Mouse (Mus musculus) limb, embryonic 14.5 days (tissue): ENCODE results near the gene Mgll. TPM values are rescaled to one million over a fixed set of nuclear protein-coding genes. Genes with fewer than 3 reads are reported as not detected.

ENCODE experiments used
- ATAC-seq: fragments of 200-750 bp; cut with Nextera tagmentation; 2 replicates; pipeline ENCODE4 v1.8.0; 2017; ENCODE audit warnings: low read depth, moderate number of reproducible peaks, moderate TSS enrichment; ENCODE audit not compliant: low FRiP score
- DNase-seq: peaks from one replicate; pipeline ENCODE4 v3.0.0-alpha.2; 2015; ENCODE audit warnings: low spot score
- H3K27ac ChIP-seq: fragments of 300-500 bp; sonication (generic); replicated peaks from 2 replicates; pipeline ENCODE4 v1.5.1; 2014; ENCODE audit warnings: low read depth, mild to moderate bottlenecking, low read length, moderate library complexity, mixed read lengths
- H3K27me3 ChIP-seq: fragments of 300-500 bp; sonication (generic); 2 replicates; pipeline ENCODE4 v1.6.1; 2014; ENCODE audit warnings: low read length, mixed read lengths; ENCODE audit not compliant: control insufficient read depth, insufficient read depth
- H3K36me3 ChIP-seq: fragments of 300-500 bp; sonication (generic); 2 replicates; pipeline ENCODE4 v1.6.1; 2014; ENCODE audit warnings: mild to moderate bottlenecking, low read length, moderate library complexity, mixed read lengths; ENCODE audit not compliant: control insufficient read depth, insufficient read depth
- H3K4me1 ChIP-seq: fragments of 300-500 bp; sonication (generic); 2 replicates; pipeline ENCODE4 v1.6.1; 2014; ENCODE audit warnings: antibody characterized with exemption, low read length, mixed read lengths; ENCODE audit not compliant: control insufficient read depth, insufficient read depth
- H3K4me2 ChIP-seq: fragments of 300-500 bp; sonication (generic); replicated peaks from 2 replicates; pipeline ENCODE4 v1.6.1; 2014; ENCODE audit warnings: low read depth, mild to moderate bottlenecking, low read length, moderate library complexity; ENCODE audit not compliant: severe bottlenecking
- H3K4me3 ChIP-seq: fragments of 300-500 bp; sonication (generic); replicated peaks from 2 replicates; pipeline ENCODE4 v1.5.1; 2014; ENCODE audit warnings: low read length
- H3K9ac ChIP-seq: fragments of 300-500 bp; sonication (generic); 2 replicates; pipeline ENCODE4 v1.6.1; 2014; ENCODE audit warnings: mild to moderate bottlenecking, low read depth, low read length, moderate library complexity; ENCODE audit not compliant: severe bottlenecking
- H3K9me3 ChIP-seq: fragments of 300-500 bp; sonication (generic); 2 replicates; pipeline ENCODE4 v1.6.1; 2016; ENCODE audit warnings: low read length; ENCODE audit not compliant: control insufficient read depth
- POLR2A ChIP-seq: fragments of 200-500 bp; IDR thresholded peaks from 2 replicates; pipeline ENCODE4 v1.8.0; 2012; ENCODE audit warnings: inconsistent platforms, mild to moderate bottlenecking, moderate library complexity, borderline replicate concordance; ENCODE audit not compliant: insufficient read depth, insufficient read length; ENCODE audit errors: extremely low read depth
- WGBS: fragments of 180-500 bp; shearing (Covaris S2); extraction: QIAGEN DNeasy Blood & Tissue Kit; methylation state at CpG from one replicate; pipeline ENCODE4 v1.1.7; 2014; 5-methylcytosine and 5-hydroxymethylcytosine counted together
- polyA plus RNA-seq, 2 experiments: library from polyadenylated mRNA; depleted of rRNA in 1 of 2; stranded (reverse) in 1 of 2; unstranded in 1 of 2; fragments of >200 nt; fragmentation: Nextera tagmentation in 1 of 2; extraction: Ambion mirVana in 1 of 2; gene quantifications; 2 replicates each; pipeline versions ENCODE4 v1.2.1 to v1.2.3; 2012 to 2014

Mgll gene
- polyA plus RNA-seq, 2 experiments: 7.5 to 17.6 TPM

DNA sequence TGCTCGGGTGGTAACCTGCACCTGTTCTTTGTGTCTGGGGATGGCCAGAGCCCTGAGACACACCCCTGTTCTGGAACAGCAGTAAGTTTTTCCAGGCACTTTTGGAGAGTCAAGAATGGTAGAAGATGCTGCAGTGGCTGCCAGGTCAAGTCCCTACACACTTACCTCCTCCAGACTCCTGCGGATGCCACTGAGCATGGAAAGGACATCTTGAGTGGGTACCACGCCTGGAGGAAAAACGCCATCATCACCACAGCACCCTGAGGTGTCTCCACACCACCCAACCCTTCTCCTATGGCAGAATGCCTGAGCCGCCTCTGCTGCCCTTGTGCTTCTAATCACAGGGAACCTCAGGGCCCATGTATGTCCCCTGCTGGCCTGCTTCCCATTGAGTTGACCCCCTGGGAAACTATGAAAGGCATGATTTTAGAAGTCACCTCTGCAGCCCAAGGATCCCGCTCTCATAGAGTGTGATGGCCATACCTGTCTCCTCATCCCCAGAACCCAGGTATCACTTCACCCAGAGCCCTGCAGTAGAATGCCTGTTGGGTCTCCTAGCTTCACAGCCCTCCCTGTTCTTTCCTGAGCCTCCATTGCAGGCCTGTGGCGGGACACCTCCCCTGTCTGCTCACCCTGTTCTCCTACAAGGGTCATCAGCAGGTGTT is 120.8 kb downstream of the Mgll start:
- Histone ChIP-seq H3K27ac (no peak overlapping the region), H3K36me3 (peaks cover 29% of the 10 kb centered on the region), H3K9ac (no peak overlapping the region), H3K4me1 (peaks cover 13% of the 10 kb centered on the region), H3K4me2 (no peak overlapping the region), H3K9me3 (no peaks in the 10 kb centered on the region), H3K27me3 (no peaks in the 10 kb centered on the region), H3K4me3 (no peak overlapping the region)
- DNase-seq (no peak), ATAC-seq (no peak)
- 84% methylated on average over 7 of the region's 7 CpGs for WGBS
- TF ChIP-seq POLR2A: no peak

DNA sequence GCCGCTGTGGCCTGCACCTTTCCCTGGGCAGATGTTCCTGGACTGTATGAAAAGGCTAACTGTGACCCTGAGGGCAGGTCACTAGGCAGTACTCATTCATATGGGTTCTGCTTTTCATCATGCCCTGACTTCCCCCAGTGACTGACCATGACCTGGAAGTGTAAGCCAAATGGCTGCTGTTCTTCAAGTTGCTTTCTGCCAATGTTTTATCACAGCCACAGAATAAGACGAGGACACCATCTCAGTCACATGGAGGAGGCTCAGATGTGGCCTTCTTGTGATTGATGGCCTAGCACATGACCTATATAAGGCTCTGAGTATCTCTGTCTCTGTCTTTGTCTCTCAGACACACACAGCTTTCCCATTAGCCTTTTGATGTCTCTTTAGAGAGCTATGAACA is 123.4 kb downstream of the Mgll start:
- TF ChIP-seq POLR2A: no peak
- WGBS: 33% methylated on average over 2 of the region's 2 CpGs
- no peak overlapping the region for H3K27ac ChIP-seq

DNA sequence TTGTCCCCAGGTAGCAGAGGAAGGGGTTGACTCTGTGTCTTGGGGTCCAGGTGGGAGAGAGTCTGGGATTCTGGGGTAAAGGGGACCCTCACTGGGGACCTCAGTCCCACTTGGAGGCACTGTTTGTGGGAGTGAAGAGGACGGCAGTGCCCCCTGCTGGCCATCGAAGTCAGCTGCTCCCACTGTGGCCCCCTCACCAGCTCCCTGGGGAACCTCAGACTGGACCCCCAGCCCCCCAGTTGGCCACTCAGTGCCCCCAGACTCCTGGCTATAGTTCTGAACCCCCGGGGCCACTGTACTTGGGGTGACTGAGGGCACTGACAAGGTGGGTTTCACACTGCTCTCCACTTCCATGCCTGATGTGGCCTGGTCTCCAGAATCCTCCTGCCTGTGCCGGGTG is 125.1 kb downstream of the Mgll start:
- Histone ChIP-seq H3K4me3 (no peak overlapping the region), H3K36me3 (peaks cover 29% of the 10 kb centered on the region), H3K4me1 (no peaks in the 10 kb centered on the region), H3K9ac (no peak overlapping the region), H3K4me2 (no peak overlapping the region), H3K27me3 (no peaks in the 10 kb centered on the region), H3K27ac (no peak overlapping the region), H3K9me3 (no peaks in the 10 kb centered on the region)
- ATAC-seq: no peak
- 83% methylated on average over 2 of the region's 4 CpGs for WGBS
- DNase-seq: no peak
- TF ChIP-seq POLR2A: no peak

More for the DNA sequence above, 123.4 kb downstream of the Mgll start:
- DNase-seq: no peak
- H3K4me3 ChIP-seq: no peak overlapping the region
- peaks cover 6% of the 10 kb centered on the region; the same call in 1 of the 2 replicates for H3K4me1 ChIP-seq
- H3K36me3 ChIP-seq: peaks cover 29% of the 10 kb centered on the region
- no peaks in the 10 kb centered on the region for H3K27me3 ChIP-seq
- no peak for ATAC-seq
- no peaks in the 10 kb centered on the region for H3K9me3 ChIP-seq
- H3K9ac ChIP-seq: no peak overlapping the region
- no peak overlapping the region for H3K4me2 ChIP-seq

DNA sequence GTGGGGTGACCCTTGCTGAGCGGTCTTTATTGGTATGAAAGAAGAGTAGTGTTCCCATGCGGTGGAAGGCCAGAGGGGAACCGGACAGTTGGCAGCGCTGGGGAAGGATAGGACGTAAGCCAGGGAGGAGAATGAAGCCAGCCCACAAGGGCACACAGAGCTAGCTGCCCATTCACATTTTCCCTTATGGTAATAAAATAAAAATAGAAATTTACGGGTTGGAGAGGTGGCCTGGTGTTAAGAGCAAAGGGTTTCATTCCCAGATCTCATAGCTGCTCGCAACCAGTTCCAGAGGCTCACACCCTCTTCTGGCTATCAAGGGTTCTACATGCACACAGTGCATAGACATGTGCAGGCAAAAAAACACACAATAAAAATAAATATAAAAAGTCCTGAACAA is 125.8 kb downstream of the Mgll start:
- Histone ChIP-seq H3K4me1 (no peaks in the 10 kb centered on the region), H3K4me2 (no peak overlapping the region), H3K36me3 (peaks cover 27% of the 10 kb centered on the region), H3K9ac (no peak overlapping the region), H3K4me3 (no peak overlapping the region), H3K9me3 (no peaks in the 10 kb centered on the region), H3K27ac (no peak overlapping the region), H3K27me3 (no peaks in the 10 kb centered on the region)
- no peak for DNase-seq
- 85% methylated on average over 7 of the region's 7 CpGs for WGBS
- no peak for TF ChIP-seq POLR2A
- ATAC-seq: no peak

DNA sequence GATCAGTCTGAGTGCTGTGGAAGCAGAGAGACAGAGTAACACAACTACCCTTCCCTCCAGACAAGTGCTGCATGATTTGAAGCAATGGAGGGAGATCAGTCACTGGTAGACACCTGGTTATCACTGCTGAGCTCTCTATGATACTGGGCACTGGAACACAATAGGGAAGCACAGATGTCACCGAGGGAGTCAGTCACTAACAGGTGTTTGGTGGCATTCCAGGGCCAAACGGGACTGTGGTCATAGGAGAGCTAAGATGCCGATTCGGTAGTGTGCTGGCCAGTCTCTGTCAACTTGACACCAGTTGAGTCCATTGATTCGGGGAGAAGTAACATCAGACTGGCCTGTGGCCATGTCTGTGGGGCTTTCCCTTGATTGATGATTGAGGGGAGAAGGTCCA is 130.3 kb downstream of the Mgll start:
- no peaks in the 10 kb centered on the region for H3K9me3 ChIP-seq
- H3K4me2 ChIP-seq: no peak overlapping the region
- no peak overlapping the region for H3K4me3 ChIP-seq
- no peaks in the 10 kb centered on the region for H3K27me3 ChIP-seq
- H3K4me1 ChIP-seq: no peaks in the 10 kb centered on the region
- peaks cover 5% of the 10 kb centered on the region; the same call in 1 of the 2 replicates for H3K36me3 ChIP-seq
- 74% methylated on average over 5 of the region's 5 CpGs for WGBS
- no peak overlapping the region for H3K27ac ChIP-seq
- ATAC-seq (no peak), DNase-seq (no peak)
- H3K9ac ChIP-seq: no peak overlapping the region
- TF ChIP-seq POLR2A: no peak
